Mouse (Mus musculus): ENCODE data around the gene Tcirg1.

- TF ChIP-seq POLR2A (IDR thresholded peaks at IDR 0.05; ENCODE audit: borderline replicate concordance, control insufficient read depth, low read depth, low read length) (no peak), CTCF (IDR thresholded peaks at IDR 0.05; ENCODE audit: control insufficient read depth, insufficient read depth, low read length) (no peak)
Measured at GRCm38 (mm10) chr19:3895171-3895631, 11.7 kb downstream of the Tcirg1 start.

Data from bone marrow, adult 2 months (tissue).